Mouse (Mus musculus): ENCODE data around the gene Cnih2.
"Not testable (repeated sequence)": the region's sequence is repeated elsewhere in the genome, so short reads cannot be mapped to it uniquely, and the experiment has no call there.

The Cnih2 gene

DNA sequence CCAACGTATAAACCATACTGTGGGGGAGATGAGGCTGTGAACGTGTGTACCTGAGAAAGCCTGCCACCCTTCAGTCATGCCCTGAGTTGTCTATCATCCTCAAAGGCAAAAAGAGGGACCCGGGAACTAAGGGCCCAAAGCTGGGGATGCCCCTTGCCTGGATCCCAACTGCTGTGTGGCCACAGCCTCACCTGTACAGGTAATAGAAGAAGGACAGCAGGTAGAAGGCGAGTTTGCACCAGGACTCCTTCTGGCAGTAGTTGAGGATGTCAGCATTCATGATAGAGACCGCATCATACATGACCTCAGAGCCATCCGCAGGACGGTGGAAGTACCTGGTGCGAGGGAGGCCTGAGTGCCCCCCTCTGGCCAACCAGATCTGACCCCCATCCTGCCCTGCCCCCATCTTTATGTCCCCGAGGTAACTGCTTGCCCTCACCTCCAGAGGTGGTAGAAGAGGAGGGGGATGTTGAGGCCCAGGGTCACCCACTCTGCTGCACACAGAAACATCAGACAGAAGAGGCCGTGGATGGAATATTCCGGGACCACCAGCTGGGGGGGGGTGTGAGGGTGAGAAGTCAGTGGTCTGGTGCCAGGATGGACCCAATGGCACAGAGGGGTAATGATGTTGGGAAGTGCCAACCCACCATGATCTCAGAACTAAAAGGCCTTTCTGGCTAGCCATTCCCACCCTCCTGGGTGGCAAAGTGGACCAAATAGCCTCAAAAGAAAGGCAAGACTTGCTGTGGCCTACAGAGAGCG, 4.7 kb downstream of the Cnih2 start:
- peak; percentile 49 for DNase-seq

DNA sequence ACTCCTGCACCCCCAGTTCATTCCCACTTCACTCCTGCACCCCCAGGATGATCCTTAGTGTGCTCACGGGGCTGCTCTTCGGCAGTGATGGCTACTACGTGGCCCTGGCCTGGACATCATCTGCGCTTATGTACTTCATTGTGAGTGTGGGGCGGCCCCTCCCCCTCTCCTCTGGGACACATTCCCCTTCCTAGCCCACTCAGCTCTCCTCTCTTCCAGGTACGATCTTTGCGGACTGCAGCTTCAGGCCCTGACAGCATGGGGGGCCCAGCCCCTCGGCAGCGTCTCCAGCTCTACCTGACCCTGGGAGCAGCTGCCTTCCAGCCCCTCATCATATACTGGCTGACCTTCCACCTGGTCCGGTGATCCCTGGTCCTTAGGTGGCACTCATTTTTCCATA, 6.2 kb downstream of the Cnih2 start:
- no peak for DNase-seq

DNA sequence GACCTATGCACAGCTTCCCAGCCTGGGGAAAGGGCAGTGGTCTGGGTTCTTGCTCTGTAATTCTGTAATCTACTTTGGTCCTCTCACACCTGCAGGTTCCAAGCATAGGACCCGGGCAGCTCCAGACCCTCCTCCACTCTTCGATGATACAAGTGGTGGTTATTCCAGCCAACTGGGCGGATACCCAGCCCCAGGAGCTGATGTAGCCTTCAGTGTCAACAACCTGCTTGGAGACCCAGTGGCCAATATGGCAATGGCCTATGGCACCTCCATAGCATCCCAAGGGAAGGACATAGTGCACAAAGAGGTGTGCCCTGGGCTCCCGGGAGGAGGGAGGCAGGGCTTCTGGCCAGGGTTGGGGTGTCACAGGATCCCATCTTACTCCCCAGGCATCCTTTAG, 9.0 kb downstream of the Cnih2 start:
- DNase-seq: no peak

DNA sequence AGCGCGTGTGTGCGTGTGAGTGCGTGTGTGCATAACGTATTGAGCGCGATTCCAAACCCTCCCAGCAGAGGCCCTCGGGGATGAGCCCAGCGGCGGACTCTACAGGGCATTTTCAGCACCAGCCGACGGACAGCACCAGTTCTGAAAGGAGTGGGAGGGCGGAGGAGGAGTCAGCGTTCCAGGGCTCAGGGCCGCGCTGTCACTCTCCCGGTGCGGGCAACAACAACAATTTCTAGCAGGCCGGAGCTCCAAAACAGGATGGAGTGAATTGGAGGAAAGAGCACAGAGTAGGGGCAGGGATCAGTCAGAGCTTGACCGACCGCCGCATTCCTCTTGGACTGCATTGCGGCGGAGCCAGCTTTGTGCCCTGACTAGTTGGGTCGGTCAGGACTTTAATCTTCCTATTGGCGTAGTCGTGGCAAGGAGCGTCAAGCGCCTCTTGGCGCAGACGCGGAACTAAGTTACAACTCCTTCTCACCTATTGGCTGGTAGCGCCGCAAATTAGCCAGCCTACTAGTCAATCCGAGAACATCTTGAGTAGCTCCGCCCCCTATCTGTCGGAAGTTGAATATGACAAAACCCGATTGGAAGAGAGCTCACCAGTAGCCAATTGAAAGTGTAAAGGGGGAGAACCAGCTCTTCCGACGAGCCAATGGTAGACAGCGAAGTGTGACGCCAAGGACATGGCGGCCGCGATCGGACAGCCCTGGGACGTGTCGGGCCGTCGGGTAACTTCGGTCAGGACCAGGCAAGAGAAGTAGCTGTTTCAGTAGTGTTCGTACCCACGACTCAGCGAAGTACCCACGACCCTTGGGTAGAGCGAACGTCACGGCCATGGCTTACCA, 10.2 kb downstream of the Cnih2 start, which contains the start of gene Yif1a:
Gene Yif1a (plus strand): TSS at position 655 of the 845 bp plus-strand sequence.
- peak; percentile 99 for DNase-seq

DNA sequence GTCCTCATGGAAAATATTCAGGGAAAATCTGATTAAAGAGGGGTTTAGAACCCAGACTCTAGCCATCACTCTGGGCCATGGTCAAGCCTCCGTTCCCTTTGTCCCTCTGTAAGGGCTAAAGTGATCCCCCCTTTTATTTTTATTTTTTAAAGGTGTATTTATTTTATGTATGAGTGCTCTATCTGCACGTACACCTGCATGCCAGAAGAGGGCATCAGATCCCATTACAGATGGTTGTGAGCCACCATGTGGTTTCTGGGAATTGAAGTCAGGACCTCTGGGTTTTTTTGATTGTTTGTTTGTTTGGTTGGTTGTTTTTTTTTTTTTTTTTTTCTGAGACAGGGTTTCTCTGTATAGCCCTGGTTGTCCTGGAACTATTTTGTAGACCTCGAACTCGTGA, 11.8 kb downstream of the Cnih2 start:
- DNase-seq: not testable (repeated sequence)

DNA sequence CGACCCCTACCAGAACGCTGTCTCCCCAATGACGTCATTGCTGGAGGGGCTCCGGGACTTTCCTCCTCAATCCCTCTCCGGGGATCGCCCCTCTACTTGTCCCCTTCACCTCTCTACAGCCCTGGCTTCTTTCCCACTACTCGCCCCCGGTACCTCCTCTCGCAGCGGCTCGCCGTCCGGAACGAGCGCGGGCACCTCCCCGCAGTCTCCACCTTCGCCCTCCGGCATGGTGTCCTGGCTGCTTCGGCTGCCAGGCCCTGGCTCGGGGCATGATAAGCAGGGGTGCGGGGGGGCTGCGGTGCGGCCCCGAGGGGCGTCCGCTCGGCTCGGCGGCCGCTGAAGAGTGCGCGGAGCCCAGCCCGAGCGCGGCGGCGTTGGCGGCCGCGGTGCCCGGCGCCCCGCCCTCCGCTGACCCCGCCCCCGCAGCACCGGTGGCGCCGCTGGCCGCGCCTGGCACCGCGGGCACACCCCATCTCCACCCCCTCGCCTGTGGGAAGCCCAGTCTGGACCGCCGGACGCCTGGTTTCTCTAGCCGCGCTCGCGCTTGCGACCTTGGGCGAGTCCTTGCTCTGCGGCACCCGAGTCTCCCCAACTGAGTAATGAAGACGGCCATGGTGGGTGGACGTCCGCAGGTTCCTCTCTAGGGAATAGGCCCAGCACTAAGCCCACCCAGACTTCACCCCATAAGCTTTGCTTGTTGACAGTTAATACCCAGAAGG, 13.0 kb downstream of the Cnih2 start, which contains the start of gene Tmem151a:
Gene Tmem151a (minus strand): TSS at position 387 of the 719 bp plus-strand sequence.
- no peak for DNase-seq

DNA sequence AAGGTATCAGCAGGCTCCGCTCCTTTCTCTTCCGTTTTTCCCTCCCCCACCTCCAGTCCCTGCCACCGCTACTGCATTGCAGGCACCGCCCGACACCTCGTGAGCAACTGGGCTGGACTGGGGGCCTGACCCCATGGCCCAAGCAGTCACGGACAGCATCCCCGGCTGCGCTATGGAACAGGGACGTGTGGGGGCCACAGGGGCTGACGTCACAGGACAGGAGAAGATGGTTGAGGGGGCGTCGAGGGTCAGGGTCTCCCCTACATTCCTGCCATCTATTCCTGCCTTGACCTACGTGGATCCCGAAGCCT, 13.5 kb downstream of the Cnih2 start:
- DNase-seq: no peak

DNA sequence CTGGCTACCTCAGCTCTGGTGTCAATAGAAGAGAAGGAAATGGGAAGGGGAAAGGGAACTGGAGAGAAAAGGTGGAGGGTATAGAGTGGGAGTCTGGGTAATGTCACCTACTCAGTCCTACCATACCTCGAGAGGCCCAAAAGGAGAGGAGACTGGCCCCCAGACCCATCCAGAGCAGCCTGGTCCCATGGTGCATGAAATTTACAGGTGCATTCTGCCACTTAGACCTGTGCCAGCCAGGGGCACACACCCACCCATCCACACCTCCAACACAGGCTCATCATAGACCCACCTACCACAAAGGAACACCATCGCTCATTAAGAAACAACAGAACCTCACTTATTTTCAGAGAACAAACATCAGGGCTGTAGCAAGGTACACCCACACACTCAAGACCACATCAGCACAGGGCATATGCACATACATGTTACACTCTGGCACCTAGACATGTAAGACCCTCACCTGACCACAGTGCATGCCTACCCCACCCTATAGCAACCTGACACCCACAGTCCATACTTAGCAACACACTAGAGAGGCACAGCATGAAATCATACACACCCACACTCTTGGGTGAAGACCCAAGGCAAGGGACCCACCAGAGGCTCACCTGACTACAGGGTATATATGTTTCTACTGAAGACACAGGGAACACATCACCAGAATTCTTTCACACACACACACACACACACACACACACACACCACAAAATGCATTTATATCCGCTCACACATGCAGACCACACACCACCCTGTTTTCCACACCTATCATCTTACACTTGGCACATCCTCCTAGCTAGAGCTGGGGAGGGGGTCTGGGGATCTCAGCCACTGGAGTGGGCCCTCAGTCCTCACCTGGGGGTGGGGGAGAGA, 14.1 kb downstream of the Cnih2 start:
- no peak for DNase-seq

DNA sequence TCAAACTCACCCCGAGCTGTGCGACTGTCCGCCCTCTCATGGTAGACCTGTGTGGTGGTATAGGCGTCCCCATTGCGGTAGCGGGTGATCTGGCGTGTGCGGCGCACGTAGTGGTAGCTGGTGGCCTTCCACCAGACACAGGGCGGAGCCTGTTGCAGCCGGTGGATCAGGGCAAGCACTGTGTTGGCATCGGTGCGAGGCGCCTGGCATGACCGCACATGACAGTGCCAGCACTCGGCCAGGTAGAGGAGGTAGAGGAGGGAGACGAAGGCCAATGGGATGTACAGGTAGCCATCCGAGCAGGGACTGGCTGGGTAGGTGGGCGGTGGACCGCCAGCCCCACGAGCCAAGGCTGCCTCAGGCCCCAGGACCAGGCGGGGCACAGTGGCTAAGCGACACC, 15.7 kb downstream of the Cnih2 start:
- no peak for DNase-seq

DNA sequence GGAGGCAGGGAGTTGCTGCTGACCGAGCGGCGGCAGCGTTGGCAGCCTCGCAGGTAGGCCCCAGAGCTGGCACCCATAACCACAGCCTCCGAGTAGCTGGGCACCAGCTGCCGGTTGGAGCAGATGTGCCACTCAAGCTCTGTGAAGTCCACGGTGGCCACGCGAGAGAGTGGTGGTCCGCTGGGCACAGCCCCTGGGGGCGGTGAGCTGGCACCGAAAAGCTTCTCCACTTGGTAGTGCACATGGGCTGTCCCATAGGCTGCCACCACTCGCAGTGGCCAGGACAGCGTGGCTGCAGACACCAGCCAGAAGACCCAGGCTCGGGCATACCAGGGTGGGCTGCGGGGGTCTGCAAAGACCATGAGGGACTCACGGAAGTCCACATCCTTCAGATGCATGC, 16.3 kb downstream of the Cnih2 start:
- DNase-seq: no peak

DNA sequence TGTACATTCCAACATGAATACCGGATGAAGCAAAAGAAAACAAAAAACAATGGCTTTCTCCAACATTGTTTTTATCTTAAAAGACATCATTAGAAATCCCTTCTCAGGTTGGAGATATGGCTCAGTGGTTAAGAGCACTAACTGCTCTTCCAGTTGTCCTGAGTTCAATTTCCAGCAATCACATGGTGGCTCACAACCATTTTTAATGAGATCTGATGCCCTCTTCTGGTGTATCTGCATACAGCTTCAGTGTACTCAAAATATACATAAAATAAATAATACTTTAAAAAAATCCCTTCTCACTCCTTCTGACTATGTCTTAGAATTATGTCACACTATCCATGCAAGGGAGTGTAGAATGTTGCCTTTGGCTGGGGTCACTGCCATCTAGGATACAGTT, 19.0 kb downstream of the Cnih2 start:
- no peak for DNase-seq

DNA sequence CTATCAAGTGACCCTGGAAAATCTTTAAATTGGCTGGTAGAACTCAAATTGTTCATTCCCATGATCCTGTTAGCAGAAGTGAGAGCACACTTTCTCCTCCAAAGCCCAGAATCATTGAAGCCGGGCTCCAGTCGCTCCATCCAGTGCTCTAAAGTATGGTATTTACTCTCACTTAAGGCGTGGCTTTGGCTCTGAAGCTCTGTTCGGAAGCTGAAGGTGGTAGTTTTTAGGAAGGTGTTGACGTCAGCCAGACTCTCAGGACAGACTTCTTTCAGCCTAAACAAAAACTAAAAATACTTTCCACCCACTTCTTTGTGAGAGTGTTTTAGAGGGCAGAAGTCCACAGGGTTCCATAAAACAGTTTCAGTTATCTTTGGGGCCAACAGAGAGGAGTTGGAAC, 24.8 kb downstream of the Cnih2 start:
- DNase-seq: no peak

DNA sequence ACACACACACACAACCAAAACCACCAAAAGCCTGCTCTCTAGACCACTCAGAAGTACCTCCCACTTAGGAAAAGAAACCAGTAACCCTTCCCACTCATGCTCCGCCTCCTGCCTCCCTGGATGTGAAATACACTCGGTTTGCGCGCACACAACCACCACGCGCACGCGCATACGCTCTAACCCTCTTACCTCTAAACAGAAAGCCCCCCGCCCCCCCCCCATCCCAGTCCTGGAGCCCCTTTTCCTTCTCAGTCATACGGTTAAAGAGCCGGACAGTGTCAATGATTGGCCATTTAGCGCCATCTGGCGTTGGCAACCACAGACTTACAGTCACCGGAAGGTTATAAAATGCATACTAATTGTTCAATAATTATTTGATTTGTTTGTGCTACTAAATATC, 25.3 kb downstream of the Cnih2 start:
- no peak for DNase-seq

DNA sequence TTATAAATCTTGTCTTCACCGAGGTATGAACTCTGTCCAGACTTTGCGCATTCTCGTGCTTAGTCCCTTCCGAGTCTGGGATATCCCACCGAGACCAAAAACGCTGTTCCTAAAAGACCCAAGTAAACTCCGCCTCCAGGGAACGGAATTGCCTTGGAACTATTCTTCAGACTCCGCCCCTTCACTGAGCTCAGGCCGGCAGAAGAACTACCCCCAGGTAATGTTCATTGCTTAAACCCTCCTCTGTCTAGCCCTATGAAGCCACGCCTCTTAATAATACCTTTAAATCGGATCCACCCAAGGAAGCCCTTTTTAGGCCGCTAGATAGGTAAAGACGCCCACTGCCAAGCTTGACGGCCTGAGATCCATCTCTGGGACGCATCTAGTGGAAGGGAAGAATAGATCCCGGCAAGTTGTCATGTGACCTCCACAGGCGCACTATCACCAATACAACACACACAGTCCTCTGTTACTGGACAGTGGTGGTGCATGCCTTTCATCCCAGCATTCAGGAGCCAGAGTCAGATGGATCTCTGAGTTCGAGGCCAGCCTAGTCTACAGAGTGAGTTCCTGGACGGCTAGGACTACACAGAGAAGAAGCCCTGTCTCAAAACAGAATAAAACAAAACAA, 25.8 kb downstream of the Cnih2 start:
- DNase-seq: no peak

DNA sequence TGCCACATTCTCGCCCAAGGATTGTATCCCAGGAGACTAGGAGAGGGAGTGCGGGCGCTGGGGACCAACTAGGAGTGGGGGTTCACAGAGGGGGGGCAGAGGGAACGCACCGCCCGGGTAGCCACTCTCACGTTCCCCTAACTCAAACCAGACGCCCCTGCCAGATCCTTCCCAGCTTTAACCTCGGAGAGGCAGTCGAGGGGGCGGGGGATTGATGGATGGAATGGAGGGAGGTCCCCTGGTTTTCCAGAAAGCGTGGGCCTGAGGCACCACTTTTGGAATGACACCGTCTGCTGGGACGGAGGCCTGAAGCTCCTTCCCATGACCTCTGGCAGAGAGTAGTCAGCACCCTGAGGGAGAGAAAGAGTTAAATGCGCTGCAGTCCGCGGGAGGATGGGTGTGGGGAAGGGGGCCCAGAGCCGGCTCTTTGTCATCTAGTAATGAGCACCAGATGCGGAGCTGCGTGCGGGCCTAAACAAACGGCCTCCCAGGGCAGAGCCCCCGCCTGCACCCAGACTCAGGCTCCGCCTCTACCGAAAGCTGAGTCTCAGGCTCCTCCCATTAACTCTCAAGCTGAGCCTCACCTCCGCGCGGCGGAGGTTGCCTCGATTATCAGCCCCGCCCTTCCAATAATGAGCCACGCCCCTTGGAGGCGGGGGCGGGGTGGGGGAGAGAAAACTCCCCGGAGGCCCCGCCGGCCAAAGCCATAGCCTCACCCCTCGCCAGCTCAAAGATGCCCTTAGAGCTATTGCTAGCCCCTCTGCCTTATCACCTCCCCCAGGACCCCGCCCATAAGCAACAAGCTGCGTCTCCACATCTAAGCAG, 26.6 kb downstream of the Cnih2 start:
- DNase-seq: no peak

DNA sequence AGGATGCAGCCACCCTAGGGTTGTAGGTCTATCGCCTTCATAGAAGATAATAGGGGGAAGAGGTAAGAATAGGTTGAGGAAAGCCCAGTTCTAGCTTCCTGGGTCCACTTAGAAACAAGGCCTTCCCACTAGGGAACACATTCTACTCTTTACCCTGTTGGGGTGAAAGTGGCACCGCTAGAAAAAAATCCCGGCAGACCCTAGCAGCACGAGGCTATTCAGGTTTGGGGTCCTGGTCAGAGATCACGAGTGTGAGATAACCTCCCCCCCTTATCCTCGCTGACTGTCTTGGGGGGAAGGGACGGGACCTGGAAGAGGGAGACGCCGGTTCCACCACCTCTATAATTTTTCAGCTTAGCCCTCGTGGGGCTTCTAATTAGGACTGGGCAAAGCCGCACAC, 27.2 kb downstream of the Cnih2 start:
- no peak for DNase-seq

DNA sequence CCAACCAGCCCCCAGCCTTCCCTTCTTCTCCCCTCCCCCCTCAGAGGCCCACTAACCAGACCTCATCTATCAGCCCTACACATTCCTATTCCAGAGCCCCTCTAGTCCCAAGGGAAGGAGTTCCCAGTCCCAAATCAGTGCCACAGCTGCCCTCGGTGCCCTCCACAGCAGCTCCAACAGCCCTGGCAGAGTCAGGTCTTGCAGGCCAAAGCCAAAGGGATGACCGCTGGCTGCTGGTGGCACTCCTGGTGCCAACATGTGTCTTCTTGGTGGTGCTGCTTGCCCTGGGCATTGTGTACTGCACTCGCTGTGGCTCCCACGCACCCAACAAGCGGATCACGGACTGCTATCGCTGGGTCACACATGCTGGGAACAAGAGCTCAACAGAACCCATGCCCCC, 28.3 kb downstream of the Cnih2 start:
- DNase-seq: no peak

DNA sequence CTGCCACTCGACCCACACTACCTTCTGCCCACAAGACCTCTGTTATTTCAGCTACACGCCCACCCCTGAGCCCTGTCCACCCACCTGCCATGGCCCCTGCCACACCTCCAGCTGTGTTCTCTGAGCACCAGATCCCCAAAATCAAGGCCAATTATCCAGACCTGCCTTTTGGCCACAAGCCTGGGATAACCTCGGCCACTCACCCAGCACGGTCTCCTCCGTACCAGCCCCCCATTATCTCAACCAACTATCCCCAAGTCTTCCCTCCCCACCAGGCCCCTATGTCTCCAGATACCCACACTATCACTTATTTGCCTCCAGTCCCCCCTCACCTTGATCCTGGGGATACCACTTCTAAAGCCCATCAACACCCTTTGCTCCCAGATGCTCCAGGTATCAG, 28.8 kb downstream of the Cnih2 start:
- DNase-seq: no peak

DNA sequence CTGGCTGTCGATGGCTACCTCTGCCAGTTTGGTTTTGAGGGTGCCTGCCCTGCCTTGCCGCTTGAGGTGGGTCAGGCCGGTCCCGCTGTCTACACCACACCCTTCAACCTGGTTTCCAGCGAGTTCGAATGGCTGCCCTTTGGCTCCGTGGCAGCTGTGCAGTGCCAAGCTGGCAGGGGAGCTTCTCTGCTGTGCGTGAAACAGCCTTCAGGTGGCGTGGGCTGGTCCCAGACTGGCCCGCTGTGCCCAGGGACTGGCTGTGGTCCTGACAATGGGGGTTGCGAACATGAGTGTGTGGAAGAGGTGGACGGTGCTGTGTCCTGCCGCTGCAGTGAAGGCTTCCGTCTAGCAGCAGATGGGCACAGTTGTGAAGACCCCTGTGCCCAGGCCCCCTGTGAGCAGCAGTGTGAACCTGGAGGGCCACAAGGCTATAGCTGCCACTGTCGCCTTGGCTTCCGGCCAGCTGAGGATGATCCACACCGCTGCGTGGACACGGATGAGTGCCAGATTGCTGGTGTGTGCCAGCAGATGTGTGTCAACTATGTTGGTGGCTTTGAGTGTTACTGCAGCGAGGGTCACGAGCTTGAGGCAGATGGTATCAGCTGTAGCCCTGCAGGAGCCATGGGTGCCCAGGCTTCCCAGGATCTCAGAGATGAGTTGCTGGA, 29.6 kb downstream of the Cnih2 start:
- DNase-seq: no peak

DNA sequence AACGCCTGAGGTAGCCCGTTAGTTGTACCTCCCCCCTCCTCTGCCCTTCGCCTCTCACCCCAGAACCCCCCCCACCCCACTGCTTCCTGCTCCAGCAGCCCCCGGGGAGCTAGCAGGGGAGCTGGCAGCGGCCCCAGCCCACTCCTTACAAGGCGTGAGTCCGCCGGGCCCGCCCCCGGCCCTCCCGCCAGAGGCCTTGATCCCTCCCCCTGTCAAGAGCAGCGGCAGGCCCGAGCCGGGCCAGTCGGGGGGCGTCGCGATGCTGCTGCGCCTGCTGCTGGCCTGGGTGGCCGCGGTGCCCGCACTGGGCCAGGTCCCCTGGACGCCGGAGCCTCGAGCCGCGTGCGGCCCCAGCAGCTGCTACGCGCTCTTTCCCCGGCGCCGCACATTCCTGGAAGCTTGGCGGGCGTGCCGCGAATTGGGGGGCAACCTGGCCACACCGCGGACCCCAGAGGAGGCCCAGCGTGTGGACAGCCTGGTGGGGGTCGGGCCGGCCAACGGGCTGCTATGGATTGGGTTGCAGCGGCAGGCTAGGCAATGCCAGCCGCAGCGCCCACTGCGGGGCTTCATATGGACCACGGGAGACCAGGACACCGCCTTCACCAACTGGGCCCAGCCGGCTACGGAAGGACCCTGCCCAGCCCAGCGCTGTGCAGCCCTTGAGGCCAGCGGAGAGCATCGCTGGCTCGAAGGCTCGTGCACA, 30.3 kb downstream of the Cnih2 start, which contains the start of gene Cd248:
Gene Cd248 (plus strand): TSS at position 212 of the 703 bp plus-strand sequence.
- DNase-seq: no peak
